Mouse (Mus musculus) heart, adult 9 months (tissue): ENCODE data around the gene Mrpl58.
A peak's percentile ranks its signal among the peaks of the same experiment; 100 is the strongest.
"Not testable (repeated sequence)": the region's sequence is repeated elsewhere in the genome, so short reads cannot be mapped to it uniquely, and the experiment has no call there.

Experiments
- DNase-seq, 2 experiments: peaks; one replicate each; pipeline ENCODE4 v3.0.0; 2022; ENCODE audit warnings: low spot score in 2 of 2

Mrpl58 gene

DNA sequence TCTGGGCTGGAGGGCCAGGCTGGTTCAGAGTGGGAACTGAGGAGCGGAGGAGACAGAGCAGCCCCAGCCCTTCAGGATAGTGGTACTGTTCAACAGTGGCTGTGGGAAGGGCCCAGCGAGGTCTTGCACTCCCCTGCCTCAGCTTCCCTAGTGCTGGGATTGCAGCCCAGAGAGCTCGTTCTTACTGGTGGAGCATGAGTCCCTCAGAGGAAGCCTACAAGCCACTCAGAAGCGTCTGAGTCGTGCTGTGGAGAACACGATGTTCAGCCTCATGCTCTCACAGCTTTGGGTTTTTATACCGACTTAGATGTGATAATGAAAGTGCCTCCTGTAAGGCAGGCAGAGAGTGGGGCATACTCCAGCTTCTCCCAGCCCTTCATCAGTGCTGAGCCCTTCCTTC is 21.1 kb downstream of the Mrpl58 start:
- DNase-seq: no peak

DNA sequence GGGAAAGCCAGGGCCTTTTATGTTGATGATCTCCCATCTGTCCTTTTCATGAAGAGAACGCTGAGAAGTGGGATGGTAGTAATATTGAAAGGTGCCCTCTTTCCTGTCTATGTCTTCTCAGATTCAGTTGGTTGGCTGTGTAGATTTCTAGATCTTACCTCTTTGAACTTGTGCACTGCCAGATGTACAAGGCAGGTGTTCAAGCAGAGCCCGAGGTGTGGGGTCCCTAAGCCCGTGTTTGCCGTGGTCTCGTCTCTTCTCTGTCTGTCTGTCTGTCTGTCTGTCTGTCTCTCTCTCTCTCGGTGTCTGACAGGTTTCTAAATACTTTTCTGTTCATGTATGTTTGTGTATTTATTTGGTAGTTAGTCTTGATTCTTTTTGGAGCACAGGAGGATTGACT is 22.1 kb downstream of the Mrpl58 start:
- no peak for DNase-seq

DNA sequence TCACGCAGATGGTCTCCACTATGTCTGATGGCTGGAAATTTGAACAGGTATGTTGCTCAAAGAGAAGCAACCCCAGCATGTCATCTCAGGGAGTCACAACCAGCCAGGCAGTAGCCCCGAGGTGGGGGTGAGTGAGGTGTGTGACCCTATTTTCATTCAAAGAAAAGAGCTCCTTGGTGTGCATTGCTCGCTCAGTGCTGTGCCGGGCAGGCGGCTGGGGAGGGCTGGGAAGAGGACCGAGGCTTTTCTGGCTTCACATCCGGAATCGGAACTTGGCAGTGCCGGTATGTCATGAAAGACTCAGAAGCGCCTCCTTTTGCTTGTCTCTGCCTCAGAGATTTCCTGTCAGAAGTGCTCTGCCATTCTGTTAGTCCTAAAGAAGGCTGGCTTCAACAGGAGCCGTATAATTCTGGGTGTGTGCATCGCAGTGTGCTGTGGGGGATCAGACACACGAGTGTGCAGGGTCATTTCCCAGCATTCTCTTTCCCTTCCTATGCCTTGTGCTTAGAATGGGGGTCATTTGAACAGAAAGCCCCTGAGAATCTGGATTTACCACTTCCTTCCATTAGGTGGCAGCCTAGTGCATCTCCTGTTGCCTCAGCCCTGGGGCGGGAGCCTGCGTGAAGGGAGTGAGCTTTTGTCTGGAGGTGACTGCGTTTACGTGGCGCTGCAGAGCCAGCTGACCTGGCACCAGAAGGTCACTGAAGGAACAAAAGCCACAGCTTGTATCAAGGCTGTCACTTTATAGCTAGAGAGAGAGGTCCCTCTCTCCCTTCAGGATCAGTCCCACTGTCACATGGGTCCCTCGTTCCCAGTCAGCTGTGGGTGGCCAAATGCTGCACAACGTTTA is 24.2 kb downstream of the Mrpl58 start:
- peak; percentile 77 to 81 for DNase-seq

GRCm38 (mm10) chr11:115429307-115429706 is 25.8 kb downstream of the Mrpl58 start:
- no peak for DNase-seq

GRCm38 (mm10) chr11:115430561-115430960 is 27.0 kb downstream of the Mrpl58 start:
- DNase-seq: no peak

GRCm38 (mm10) chr11:115432814-115433213 is 29.3 kb downstream of the Mrpl58 start:
- DNase-seq: no peak

DNA sequence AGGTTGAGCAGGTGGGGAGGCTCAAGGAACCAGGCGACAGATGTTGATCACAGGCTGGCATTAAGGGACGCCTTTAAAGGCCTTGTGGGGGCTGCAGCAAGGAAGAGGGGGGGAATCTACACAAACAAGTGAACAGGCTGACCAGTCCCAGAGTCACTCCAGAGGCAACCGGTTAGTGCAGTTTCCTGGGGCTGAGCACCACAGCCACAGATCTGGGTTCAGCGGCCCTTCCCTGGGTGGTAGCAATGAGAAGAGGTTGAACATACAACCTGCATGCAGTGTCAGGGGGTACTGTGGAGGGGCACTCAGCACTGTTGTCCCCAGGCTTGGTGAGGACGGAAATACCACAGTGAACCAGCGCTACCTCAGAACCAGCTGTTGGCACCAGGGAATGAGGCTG is 29.8 kb downstream of the Mrpl58 start:
- DNase-seq: no peak

DNA sequence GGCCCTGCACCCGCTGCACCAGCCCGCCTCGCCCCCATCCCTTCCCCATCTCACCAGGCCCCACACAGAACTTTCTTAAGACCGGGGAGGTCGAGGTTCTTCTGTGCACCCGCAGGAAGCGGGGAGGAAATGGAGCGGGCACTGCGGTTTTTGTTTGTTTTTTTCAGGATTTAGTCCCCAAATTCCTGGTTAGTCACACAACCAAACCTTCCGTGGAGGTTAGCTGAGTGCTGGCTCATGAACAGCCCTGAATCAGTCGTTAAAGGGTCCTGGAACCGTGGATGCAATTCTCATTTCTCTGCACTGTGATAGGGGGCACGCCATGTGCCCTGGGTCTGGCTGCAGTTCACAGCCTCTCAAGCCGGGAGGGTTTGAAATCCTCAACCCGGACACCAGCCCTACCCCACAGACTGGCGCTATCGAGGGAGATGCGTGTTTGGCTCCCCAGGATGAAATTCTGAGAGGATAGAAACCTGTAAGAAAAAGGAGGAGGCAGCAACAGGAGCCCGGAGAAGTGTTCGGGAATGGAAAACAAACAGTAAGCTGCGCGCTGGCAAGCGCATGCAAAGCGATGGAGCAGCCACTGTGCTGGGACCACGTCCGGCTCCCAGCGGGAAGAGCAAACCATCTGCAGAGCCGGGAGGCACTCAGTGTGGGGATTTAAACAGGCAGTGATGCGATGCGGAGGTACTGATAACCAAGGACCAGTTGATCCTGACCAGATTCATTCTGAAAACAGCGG is 32.2 kb downstream of the Mrpl58 start:
- DNase-seq: no peak

- no peak for DNase-seq
These were observed 34.1 kb downstream of the Mrpl58 start for GRCm38 (mm10) chr11:115437571-115438122.

DNA sequence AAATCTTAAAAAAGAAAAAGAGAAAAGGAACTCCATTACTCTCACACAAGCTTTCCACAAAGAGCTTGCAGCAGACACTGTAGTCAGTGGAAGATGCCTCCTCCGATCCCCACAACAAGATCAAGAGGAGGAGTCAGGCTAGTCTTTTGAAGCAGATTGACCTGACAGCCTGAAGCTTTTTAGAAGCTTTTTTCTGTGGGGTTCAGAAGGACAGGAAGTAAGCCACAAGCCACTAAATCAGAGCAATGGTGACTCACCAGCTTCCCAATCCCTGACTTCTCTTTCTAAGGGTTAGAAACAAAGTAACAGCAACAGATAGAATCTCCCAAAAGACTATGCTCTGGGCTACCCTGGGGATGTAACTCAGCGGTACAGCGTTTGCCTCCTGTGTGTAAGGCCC is 35.8 kb downstream of the Mrpl58 start:
- no peak for DNase-seq

- no peak for DNase-seq
These were observed 36.5 kb downstream of the Mrpl58 start, which contains the start of gene Trim80 for GRCm38 (mm10) chr11:115439906-115440595. Gene Trim80 (plus strand): TSS chr11:115440545.

GRCm38 (mm10) chr11:115441417-115441816 is 37.9 kb downstream of the Mrpl58 start:
- no peak for DNase-seq

GRCm38 (mm10) chr11:115446906-115447305 is 43.4 kb downstream of the Mrpl58 start:
- DNase-seq: peak in 1 of 2 experiments; percentile 39

DNA sequence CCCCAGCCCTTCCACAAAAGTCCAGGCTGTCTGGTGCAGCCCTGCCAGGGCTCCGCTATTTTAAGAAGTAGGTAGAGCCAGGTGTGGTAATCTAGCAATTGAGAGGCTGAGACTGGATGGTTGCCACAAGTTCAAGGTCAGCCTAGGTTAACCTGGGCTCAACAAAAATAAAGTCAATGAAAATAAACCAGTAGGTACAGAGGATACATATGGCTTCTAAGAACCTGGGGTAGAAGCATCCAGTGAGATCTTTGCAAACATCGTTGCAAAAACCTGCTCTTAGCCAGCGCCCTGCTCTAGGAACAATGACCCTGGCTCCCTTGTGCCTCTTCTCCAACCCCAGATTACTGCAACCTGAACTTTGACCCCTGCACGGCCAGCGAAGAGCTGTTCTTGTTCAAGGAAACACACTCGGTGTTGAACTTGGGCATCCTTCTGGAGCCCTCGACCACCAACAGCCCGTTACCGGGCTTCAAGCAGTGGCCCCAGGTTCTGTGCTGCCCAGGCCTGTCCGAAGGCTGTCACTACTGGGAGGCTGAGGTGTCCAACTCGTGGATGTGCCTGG is 43.9 kb downstream of the Mrpl58 start:
- DNase-seq: no peak

GRCm38 (mm10) chr11:115448075-115448474 is 44.5 kb downstream of the Mrpl58 start:
- no peak for DNase-seq

- DNase-seq: no peak
These were observed 45.4 kb downstream of the Mrpl58 start for GRCm38 (mm10) chr11:115448998-115449397.

GRCm38 (mm10) chr11:115450176-115450575 is 46.6 kb downstream of the Mrpl58 start:
- no peak for DNase-seq

DNA sequence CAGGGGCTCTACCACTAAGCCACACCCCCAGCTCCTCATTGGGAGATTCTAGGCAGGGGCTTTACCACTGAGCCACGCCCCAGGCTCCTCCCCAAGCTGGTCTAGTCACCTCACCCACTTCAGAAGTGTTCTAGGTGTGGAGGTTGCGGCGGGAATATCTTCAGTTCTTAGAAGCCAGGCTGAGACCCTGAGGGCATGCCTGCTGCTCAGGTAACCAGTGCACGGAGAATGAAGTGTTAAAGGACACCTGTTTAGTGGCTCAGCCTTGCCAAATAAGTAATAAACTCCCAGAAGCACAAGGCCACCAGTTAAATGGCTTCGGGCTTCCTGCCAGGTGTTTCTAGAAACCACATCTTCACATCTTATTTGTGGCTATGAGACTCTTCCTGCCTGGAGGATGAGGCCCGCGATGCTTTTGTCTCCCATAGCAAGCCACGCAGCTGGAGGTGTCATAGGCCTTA is 48.3 kb downstream of the Mrpl58 start:
- no peak for DNase-seq

DNA sequence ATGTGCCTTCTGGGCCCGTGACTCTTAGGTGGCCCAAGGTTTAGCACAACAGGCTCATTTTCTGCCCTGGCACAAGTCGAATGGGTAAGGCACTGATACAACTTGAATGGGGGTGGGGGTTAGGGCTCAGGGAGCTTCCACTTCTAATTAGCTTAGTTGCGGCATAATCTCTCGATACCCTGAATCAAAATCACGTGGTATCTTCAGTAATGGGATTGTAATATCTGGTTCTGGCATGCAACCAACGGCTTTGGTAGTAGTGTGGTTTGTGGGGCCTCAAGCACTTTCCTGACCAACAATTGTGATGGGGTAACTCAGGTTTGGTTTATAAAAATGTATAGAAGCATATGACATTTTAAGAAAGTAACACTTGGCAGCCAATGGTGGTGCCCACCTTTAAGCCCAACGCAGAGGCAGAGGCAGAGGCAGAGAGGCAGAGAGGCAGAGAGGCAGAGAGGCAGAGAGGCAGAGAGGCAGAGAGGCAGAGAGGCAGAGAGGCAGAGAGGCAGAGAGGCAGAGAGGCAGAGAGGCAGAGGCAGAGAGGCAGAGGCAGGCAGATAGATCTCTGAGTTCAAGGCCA is 48.8 kb downstream of the Mrpl58 start:
- DNase-seq: no peak

DNA sequence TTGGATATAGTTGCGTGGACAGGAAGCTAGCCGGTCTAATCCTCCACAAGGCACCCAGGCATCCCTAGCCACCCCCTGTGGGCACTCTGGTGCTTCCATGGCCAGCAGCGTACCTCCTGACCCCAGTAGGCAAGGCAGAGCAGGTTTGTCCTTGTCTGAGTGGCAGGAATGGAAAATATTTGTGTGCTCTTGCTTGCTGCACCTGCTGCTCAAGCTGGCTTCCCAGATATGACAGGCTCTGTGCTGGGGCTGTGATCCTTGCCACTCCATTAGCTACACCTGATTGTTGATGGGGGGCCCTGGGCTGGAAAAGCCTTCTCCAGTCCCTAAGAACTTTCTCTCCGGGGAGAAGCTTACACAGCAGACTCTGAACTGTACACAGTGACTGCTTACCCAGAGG is 49.8 kb downstream of the Mrpl58 start:
- DNase-seq: no peak

DNA sequence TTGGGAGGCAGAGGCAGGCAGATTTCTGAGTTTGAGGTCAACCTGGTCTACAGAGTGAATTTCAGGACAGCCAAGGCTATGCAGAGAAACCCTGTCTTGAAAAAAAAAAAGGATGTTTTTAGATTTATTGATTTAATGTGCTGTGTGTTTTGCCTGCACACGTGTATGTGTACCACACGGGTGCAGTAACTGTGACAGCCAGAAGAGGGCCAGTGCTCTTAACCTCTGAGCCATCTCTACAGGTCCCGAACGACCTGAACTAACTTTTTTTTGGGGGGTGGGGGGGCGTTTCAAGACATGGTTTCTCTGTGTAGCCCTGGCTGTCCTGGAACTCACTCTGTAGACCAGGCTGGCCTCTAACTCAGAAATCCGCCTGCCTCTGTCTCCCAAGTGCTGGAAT is 51.3 kb downstream of the Mrpl58 start:
- not testable (repeated sequence) for DNase-seq
